Mouse (Mus musculus) layer of hippocampus, adult 2 months (tissue): ENCODE data around the gene Ppm1n. TPM values are rescaled to one million over a fixed set of nuclear protein-coding genes. Genes with fewer than 3 reads are reported as not detected.

Source experiments
- DNase-seq, 2 experiments: peaks; one replicate each; pipeline ENCODE4 v3.0.0; 2022; ENCODE audit warnings: low spot score in 2 of 2
- H3K27ac ChIP-seq: fragments of 200-600 bp; 2 replicates; pipeline ENCODE4 v1.8.1; 2022
- H3K4me3 ChIP-seq: fragments of 200-600 bp; 2 replicates; pipeline ENCODE4 v1.8.1; 2022; ENCODE audit warnings: mild to moderate bottlenecking
- CTCF ChIP-seq: fragments of 200-600 bp; conservative IDR thresholded peaks from 2 replicates; pipeline ENCODE4 v1.8.1; 2022; ENCODE audit warnings: antibody characterized with exemption, mild to moderate bottlenecking, moderate library complexity
- total RNA-seq, 2 experiments: library from RNA; stranded (reverse); gene quantifications; 2 replicates each; pipeline ENCODE4 v1.2.3; 2021

Ppm1n gene
- total RNA-seq, 2 experiments from 2014 or later, result not detected

DNA sequence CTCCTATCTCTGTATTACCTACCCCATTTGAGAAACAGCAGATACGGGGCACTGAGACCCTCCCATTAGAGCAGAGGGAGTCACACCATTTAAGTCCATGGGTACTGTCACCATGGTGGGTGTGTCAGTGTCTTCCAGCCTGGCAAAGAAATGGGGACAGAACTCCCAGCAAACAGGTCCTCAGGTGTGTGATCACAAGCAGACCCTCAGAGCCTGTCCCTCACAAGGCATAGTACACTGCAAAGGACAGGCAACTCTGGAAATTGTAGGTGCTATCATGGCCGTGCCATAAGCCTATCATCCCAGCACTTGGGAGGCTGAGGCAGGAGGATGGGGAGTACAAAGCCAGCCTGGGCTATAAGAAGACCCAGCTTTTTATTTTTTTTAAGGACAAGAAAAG is 38.3 kb upstream of the Ppm1n start:
- TF ChIP-seq CTCF, result no peak
- H3K4me3 ChIP-seq, result no peak overlapping the region
- DNase-seq, result no peak
- no peak overlapping the region for H3K27ac ChIP-seq

- Histone ChIP-seq H3K27ac (no peak overlapping the region), H3K4me3 (no peak overlapping the region)
- no peak for DNase-seq
- TF ChIP-seq CTCF, result no peak
Measured at GRCm38 (mm10) chr7:19316451-19317161, 36.7 kb upstream of the Ppm1n start.

DNA sequence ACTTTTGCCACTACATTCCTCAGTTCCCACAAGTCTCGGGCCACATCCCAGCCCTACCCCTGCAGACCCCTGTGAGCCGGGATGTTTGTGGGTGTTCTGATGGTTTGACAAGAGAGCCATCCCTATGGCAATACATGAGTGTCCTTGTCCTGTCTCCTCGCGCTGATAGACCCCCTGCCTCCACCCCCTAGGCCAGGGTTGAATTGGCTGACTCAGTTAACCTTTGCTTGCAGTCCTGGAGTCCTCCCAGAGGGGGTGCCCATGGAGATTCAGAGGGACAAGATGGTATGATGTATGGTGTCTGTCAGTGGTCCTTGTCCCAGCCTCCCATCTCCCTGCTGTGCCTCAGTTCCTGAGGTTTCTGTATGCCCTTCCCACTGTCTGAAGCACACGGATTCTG is 34.2 kb upstream of the Ppm1n start:
- DNase-seq, result no peak
- no peak for TF ChIP-seq CTCF
- Histone ChIP-seq H3K27ac (no peak overlapping the region), H3K4me3 (no peak overlapping the region)

- Histone ChIP-seq H3K27ac (no peak overlapping the region), H3K4me3 (no peak overlapping the region)
- TF ChIP-seq CTCF, result no peak
- no peak for DNase-seq
Measured at GRCm38 (mm10) chr7:19311991-19312390, 32.1 kb upstream of the Ppm1n start.

DNA sequence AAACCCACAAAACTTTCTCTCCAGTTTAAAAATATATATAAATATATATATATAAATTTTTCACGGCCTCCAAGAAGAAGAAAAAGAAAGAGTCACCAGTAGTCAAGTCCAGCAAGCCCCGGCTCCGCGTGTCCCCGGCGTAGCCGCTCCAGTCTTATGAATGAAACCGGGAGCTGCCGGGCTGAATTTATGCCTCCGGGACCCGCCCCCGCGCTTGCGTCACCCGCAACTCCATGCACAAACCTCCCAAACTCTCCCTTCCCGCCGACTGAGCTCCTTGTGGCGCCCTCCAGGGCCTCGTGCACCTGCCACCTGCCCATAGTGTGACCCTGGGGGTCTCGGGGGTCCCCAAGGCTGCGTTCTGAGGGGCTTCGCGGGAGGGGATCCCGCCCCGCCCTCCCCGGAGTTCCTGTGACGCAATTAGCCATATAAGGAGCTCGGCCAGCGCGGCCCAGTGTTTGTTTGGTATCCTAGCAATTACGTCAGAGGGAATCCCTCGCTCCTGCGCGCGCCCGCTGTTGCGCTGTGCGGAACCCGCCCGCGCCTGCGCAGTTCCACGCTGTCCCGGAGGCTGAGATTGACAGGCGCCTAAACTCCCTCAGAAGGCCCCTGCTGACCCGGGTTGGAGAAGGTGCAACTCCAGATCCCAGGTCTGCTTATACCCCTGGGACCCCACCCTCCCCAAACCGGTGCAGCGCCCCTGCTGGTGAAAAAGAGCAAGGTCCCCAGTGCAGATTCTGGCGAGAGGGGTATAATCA is 30.2 kb upstream of the Ppm1n start, which contains the start of gene Fosb:
Fosb (minus strand) TSS at position 168 of the 758 bp plus-strand sequence.
- peak; percentile 95 to 96 for DNase-seq
- H3K27ac ChIP-seq, result peak within 1 kb of the TSS; percentile 98

GRCm38 (mm10) chr7:19309278-19309883 is 29.5 kb upstream of the Ppm1n start:
- Histone ChIP-seq H3K27ac (no peak overlapping the region; the same call in 1 of the 2 replicates), H3K4me3 (peak overlapping the region; percentile 63)
- TF ChIP-seq CTCF, result no peak
- DNase-seq, result no peak

More for the DNA sequence above, 30.2 kb upstream of the Ppm1n start, which contains the start of gene Fosb:
- TF ChIP-seq CTCF, result peak; percentile 73
- peak within 1 kb of the TSS; percentile 63 for H3K4me3 ChIP-seq

- Histone ChIP-seq H3K4me3 (peak overlapping the region; percentile 63), H3K27ac (peak overlapping the region; percentile 98)
- DNase-seq, result peak; percentile 96 to 97
- TF ChIP-seq CTCF, result peak; percentile 41
Measured at GRCm38 (mm10) chr7:19308454-19309277, 28.8 kb upstream of the Ppm1n start.

DNA sequence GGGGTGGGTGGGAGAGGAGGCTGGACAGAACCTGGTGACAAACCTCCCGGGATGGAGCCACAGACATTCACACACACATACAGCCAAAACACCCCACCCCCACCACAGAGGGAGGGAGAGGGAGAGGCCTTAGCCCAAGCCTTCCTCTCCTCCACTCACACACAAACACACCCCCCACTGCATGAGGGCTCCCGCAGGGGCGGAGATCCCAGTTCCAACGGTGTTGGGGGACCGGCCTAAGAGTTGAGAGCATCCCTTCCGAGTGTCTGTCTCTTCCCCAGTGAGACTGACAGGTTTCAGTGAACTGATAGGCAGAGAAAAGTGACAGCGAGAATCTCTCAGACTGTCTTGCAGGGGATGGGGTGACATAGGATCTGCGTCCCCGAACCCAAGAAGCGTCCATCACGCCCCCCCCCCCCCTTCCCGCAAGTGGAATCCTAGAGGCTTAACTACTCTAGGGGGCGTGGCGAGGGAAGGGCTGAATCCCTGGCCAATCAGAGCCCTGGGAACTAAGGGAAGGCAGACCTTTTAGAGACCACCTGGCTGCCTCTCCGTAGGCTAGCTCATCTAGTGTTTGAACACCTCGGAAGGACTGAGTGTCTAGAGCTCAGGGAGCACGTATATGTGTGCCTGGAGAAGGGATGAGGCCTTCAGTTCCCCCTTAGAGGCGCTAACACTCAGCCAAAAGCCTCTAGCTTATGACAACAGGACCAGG is 28.0 kb upstream of the Ppm1n start:
- Histone ChIP-seq H3K4me3 (peak overlapping the region; percentile 63), H3K27ac (peak overlapping the region; percentile 98)
- TF ChIP-seq CTCF, result no peak
- peak; percentile 78 to 83 for DNase-seq

DNA sequence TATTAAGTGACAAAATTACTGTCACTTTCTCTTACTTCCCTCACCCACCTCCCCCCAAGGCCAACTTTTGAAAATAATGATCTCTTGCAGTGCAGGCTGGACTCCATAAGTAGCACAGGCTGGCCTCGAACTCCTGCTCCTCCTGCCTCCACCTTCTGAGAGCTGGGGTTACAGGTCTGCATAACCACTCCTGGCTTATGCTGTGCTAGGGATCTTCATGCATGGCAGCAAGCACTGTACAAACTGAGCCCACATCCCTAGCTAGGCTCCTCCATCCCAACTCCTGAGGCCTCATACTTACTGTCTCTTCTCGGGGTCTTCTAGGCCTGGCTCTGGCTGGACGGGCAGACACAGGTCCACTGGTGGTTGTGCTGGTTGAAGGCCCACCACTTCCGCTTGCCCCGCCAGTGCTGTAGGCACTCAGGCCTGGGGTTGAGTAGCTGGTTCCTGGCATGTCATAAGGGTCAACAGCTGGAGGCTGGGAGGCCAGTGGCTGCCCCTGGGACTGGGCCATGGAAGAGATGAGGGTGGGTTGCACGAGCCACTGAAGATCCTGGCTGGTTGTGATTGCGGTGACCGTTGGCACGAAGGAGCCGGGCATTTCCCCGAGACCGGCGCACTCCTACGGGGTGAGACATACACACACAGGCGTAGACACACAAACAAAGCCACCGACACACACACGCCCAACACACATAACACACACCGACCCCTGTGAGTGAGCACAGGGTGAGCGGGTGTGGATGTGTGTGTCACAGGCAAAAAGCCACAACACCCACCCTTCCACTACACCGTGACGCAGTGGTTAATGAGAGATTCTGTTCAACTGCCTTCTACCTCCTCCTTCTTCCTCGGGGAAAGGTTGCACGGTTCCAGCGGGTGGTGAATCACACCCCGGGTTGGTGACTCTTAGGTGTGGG is 27.2 kb upstream of the Ppm1n start:
- TF ChIP-seq CTCF, result no peak
- DNase-seq, result no peak
- H3K4me3 ChIP-seq, result peak overlapping the region; percentile 63
- peak overlapping the region; percentile 98; the same call in 1 of the 2 replicates for H3K27ac ChIP-seq

DNA sequence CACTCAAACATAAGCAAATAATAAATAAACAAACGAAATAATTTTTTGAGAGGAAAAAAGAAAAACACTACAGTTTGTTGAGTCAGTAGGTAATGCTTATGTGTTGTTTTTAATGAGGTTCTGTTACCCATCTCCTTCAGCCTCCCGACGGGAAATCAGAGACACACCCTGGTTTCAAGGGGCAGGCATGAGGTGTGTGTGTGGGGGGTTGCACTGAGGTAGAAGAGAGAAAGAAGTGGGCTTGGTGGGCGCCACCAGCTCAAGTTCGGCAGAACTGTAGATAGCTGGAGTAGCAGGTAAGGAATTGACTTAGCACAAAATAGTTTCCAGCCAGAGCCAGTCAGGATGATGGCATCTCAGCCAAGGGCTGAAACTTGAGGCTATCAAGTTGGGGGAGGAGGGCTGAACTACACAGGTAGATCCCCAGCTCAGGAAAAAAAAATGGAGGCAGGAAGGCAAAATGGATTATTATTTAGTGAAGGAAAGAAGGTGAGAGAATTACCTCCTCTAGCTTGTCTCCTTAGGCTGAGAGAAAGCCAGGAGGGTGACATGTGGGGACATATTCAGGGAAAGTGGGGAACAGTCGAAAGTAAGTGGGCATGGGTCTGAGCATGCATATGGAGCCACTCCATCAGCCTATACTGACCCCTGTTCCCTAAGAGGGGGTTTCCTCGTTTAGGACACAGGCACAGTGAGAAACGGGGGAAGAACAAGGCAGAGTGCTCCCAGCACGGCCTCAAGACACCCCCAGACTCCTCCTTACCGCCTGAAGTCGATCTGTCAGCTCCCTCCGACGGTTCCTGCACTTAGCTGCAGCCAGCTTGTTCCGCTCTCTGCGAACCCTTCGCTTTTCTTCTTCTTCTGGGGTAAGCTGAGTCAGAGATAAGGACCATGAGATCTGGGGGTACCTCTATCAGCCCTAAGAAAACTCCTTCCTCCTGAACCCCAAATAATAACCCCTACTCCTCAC is 26.2 kb upstream of the Ppm1n start:
- Histone ChIP-seq H3K27ac (no peak overlapping the region), H3K4me3 (no peak overlapping the region)
- no peak for DNase-seq
- no peak for TF ChIP-seq CTCF
